16 mouse cellular contexts compared by ENCODE assay signal in the genomic region with DNA sequence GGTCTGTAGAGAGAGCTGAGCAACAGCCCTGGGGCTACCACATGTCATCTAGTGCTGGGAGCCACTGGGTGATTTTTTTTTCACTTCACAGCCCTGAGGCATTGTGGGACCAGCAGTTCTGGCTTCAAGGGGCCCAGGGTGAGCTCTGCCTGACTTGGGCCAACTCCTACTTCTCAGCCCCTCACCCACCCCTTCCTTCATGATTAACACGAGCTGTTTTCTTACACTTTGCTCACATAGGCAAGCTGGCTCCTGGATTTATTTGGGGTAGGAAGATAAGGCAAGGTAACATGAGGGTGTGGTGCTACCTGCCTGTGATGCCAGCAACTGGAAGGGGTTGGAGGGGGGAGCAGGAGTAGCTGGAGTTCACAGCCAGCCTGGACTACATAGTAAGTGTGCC. TPM values are rescaled to one million over a fixed set of nuclear protein-coding genes. Genes with fewer than 3 reads are reported as not detected.
"Had no signal": no experiment of that assay in that cellular context is flagged by ENCODE, and none has a peak within 500 bp of the region (broad histone marks: within the 10 kb centered on the region; RNA-seq: fewer than 3 reads in every experiment).

No protein-coding gene starts in this region.

- H3K27me3 ChIP-seq: midbrain, embryonic 12.5 days; neural tube, embryonic 12.5 days had no signal

- H3K9me3 ChIP-seq: midbrain, embryonic 10.5 days; midbrain, embryonic 12.5 days; neural tube, embryonic 12.5 days had no signal

- ATAC-seq: midbrain, embryonic 16.5 days had no signal

- DNase-seq: lung, adult 18-20 months; lung, embryonic 14.5 days; lung, postnatal 10 days; midbrain, embryonic 14.5 days; right cerebral cortex, postnatal 14 days; thymus, adult 2 months; thymus, postnatal 25 days; thymus, postnatal 4 days had no signal

- H3K9ac ChIP-seq: lung, embryonic 14.5 days; midbrain, embryonic 12.5 days; neural tube, embryonic 12.5 days had no signal

- H3K36me3 ChIP-seq: midbrain, embryonic 12.5 days; neural tube, embryonic 12.5 days had no signal

- H3K4me1 ChIP-seq: midbrain, embryonic 10.5 days; midbrain, embryonic 12.5 days; neural tube, embryonic 12.5 days had no signal

- H3K4me2 ChIP-seq: lung, embryonic 14.5 days; midbrain, embryonic 12.5 days; neural tube, embryonic 12.5 days had no signal

- H3K27ac ChIP-seq: midbrain, embryonic 10.5 days; midbrain, embryonic 12.5 days; neural tube, embryonic 12.5 days had no signal

- H3K4me3 ChIP-seq: midbrain, embryonic 10.5 days; midbrain, embryonic 12.5 days; myocyte; neural tube, embryonic 12.5 days had no signal

RNA-seq across cellular contexts. Expression of gene Ano1, which starts 27.5 kb away (rescaled TPM):
- total RNA-seq: megakaryocyte, adult 5-6 weeks; megakaryocyte-erythroid progenitor cell, adult 5-6 weeks; neutrophil, adult 5-6 weeks had no signal
